Mouse (Mus musculus): Measurements from ENCODE around the gene Tshb.

DNA sequence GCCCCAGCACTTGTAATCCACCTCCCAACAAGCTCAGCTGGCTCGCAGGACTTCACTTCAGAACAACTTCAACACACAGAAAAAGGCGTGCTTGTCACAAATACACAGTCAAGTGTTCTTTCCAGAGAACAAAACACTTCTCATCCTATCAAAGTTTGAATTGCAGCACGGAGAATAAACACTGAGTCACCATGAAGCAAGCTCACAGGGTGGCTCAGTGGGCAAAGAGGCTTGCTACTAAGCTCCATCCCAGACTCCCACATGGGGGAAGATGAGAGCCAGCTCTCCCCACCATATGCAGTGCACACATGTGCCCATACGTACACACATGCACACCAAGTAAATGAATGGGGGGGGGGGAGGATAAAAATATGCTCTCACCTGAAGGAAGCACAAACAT, 39.3 kb downstream of the Tshb start:
- TF ChIP-seq CTCF (IDR thresholded peaks at IDR 0.05; ENCODE audit: low read depth, low read length) (no peak), POLR2A (IDR thresholded peaks at IDR 0.05; ENCODE audit: insufficient read depth, low read length) (no peak)
